Mouse (Mus musculus): Measurements from ENCODE around the gene Slc39a5.
A peak's percentile ranks its signal among the peaks of the same experiment; 100 is the strongest.

Slc39a5 gene

DNA sequence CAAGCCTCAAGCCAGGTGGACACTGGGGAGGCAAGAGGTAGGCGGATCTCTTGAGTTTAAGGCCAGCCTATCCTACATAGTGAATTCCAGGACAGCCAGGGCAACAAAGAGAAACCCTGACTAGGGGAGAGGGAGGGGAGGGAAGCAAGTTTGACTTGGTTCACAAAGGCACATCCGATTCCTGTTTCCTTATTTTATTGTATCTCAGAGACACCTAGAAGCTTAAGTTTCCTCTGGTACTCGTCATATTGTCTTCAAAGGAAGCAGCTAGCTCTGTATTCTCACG is 9.5 kb upstream of the Slc39a5 start:
- no peak for DNase-seq (ENCODE audit: extremely low spot score)

DNA sequence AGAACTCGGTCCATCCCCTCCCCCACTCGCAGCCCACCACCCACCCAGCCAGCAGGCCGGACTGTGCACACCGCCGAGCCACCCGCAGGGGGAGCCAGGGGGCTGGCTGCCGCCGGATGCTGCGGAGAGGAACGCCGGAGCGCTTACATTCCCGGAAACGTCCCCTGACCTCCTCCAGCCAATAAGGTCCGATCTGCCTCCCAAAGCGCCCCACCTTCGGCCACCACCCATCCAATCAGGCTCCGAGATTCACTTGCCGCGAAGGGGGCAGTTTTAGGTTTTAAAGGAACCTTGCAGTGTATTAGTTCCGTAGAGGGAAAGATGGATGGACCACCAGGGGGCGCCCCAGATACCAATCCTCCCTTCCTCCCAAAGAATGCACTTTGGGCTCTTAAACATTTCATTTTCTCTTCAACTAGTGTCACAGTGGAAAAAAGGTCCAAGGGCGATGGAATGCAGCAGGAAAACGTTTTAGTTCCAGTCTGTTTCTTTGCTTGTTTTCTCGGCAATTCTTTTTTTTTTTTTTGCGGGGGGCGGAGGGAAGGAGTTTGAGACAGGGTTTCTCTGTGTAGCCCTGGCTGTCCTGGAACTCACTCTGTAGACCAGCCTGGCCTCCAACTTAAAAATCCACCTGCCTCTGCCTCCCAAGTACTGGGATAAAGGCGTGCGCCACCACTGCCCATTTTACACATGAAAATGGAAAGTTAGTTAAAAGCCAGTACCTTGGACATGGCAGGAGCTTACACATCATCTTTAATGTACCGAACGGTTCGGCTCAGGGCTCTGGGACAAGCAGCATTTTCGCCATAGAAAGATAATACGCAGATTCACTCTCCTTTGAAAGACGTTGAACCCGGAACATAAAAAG is 8.9 kb upstream of the Slc39a5 start:
- peak; percentile 97 for DNase-seq (ENCODE audit: extremely low spot score)

DNA sequence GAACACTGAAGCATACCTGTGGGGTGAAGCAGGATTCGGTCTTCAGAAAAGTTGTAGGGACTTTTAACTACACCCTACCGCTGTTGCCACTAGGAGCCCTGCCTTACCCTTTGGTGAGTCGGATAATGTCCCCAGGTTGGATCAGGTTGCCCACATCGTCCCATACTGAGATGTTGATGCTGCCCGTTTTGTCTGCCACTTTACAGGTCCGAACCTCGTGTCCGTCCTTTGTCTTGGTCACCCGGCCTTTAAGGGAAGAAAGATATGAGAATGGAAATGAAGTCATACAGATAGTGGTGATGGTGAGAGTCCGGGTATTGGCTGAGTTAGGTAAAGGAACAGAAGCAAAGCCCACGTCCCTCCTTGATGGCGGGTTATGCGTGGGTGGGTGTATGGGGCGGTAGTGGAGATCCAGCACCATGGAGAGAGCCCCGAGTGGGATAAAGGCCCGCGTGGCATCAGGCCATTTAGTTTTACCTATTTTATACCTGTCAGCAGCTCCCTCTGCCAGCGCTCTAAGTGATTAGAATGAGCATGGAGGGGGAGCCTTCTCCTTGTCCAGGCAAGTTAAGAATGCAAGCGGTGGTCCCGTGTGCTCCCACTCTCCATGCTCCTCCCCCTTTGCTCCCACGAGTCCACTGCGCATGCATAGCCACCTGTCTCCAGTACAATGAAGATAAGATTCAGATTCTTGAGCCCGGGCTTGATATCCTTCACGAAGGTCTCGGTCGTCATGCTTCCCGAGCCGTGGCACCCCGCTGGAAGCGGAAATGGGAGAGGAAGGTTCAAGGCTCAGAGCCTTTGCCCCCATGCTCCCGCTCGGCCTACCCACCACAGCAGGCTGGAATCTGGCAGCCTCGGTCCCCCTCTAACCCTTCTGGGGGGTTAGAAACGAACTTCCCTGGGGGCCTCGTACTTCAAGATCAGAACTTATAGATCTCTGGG is 7.8 kb upstream of the Slc39a5 start:
- DNase-seq (ENCODE audit: extremely low spot score), result no peak

DNA sequence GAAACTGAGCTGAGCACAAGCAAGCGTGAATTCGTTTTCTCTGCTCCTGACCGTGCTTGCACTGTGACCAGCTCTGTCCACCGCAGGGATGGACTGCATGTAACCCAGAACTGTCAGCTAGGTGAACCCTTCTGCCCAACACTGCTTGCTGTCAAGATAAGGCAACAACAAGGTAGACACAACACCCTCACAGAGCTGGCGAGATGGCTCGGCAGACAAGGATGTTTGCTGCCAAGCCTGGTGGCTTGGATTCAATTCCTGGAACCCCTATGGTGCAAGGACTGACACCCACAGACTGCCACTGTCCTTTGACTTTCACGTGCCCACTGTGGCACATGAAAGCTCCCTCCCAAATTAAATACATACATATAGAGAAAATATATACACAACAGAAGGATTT is 2.9 kb upstream of the Slc39a5 start:
- no peak for DNase-seq (ENCODE audit: extremely low spot score)

DNA sequence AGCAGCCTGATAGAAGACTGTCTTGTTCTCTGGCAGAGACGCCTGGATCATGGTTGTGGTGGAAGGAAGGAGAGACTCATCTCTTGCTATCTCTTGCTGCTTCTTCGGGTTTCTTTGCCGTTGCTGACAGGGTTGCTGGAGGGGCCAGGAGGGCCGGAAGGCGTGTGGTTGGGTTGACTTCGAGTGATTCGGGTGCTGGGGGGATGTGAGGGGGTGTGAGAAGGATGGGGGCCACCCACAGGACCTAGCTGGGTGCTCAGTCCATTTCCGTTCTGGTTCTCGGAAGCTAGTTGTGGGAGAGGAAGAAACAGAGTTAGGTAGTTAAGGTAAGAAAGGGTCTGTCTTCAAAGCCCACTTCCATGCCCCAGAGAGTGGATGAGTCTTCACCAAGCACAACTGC is 609 bp upstream of the Slc39a5 start:
- no peak for DNase-seq (ENCODE audit: extremely low spot score)

DNA sequence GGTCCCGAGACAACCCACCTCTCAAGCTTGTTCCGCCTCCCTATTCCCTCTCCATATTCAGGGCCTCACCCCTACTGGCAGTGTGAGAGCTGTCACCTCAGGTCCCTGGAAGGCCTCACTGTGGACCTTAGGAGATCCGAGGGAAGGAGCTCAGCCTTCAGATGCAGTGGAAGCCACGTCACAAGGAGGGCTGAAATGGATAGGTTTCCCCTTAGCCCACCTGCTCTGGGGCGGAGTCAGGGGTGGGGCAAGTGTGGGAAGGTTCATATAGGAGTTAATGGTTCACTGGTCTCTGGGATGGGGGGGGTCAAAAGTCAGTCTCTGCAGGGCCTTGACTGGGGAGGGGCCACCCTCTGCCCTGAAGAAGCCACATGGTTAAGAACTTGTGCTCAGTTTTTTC is 691 bp downstream of the Slc39a5 start:
- DNase-seq (ENCODE audit: extremely low spot score), result no peak

DNA sequence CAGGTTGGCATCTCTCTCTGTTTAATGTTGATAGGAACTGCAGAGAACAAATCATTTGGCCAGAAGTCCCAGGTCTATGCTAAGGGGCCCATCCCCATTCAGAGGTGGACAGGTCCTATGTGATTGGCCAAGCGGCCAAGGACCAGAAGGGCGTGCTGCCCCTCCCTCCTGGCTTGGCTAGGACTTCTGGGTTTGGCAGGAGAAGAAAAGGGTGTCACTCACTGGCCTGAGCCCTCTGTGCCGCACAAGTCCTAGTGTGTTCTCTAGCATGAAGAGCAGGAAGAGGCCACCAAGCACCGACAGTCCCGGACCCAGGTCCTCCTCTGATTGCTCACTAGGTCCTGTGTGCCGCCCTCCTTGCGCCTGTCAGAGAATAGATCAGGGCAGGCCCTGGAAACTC is 3.6 kb downstream of the Slc39a5 start:
- no peak for DNase-seq (ENCODE audit: extremely low spot score)

DNA sequence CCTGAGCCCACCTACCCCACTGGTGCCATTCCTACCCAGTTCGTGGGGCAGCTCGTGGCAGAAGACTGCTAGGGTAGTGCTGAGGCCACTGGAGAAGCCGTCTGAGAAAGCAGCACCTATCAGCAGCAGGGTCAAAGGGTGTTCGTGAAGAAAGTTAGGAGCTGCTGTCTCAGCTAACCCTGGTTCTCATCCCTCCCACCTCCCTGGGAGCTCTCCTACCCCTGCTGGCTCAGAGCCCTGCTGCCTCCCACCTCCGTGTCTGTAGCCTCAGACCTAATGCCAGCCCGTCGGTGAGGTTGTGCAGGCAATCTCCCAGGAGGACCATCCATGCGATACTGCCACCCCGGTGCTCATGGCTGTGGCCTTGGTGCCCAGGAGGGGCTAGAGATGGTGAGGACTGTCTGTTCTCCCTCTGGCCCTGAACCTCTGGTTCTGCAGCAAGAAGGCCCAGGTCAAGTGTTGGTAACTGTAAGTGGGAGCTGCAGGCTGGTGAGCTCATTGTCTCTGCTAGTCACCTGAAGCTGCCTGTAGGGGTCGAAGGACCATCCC is 4.2 kb downstream of the Slc39a5 start:
- DNase-seq (ENCODE audit: extremely low spot score), result no peak

DNA sequence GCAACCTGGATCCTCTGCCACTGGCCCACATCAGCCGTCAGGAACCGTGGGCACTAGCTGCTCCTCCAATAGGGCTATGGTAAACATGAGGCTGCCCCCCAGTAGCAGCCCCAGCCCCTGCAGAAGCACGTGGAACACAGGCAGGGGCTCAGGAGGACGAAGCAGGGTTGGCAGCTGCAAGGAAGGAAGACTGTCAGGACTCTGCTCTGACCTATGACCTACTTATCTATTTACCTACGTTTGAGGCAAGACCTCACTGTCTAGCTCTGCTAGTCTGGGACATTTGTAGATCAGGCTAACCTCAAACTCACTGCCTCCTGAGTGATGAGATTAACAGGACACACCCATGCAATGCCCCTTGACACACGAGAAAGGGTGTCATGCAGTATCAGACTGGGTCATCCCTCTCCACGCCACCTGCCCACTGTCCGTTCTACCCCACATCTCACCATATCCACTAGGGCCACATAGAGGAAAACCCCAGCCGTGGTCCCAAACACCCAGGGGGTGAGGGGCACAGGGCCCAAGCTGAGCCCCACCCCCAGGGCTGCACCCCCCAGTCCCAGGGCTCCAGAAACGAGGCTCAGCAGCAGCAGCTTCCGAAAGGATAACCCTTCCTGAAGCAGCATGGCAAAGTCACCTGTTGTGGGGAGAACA is 4.9 kb downstream of the Slc39a5 start:
- DNase-seq (ENCODE audit: extremely low spot score), result no peak

DNA sequence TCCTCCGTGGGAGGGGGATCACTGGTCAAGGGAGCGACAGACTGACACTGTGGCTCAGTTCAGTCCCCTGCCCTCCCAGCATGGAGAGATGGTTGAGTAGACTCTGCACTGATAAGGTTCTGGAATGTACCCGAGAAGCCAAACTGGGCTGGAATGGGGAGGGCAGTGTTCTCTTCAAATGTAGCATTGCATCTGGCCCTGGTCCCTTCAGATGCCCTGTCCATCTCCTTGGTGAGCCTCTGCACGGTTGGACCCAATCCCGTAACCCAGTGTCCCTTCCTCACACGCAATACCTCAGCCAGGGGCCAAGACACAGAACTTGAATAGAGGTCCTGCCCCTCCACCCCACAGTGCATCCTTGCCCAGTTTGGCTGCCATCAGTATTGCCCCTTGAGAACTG is 9.2 kb downstream of the Slc39a5 start:
- DNase-seq (ENCODE audit: extremely low spot score), result no peak

DNA sequence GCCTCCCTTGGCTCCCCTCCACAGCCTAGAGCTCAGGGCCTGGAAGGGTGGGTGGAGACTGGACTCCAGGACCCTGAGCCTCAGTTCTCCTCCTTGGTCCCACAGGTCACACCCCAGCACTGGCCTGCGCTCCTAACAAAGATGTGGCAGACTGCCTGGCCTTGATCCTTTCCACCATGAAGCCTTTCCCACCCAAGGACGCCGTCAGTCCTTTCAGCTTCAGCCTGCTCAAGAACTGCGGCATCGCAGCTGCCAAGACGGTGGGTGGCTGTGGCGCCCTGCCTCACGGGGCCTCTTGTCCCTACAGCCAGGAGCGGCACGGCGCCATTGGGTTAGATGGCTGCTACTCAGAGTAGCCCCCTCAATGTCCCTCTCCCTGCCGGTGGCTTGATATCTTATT is 10.7 kb downstream of the Slc39a5 start:
- DNase-seq (ENCODE audit: extremely low spot score), result no peak

DNA sequence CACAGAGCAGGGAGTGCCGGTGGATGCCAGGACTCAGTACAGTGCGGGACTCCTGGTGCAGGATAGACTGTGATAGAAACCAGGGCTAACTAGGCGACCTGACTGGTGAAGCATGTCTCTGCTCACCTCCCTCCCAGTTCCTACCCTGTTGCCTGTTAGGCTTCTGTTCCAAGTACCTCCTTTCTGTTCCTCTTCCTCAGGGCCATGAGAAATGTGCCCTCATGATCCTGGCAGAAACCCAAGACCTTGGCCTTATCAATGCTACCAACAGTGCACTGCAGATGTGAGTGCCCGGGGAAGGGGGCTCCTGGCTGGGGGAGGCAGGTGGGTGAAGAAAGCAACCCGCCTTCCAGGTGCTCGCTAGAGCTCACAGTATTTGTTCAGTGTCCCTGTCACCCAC is 11.5 kb downstream of the Slc39a5 start:
- DNase-seq (ENCODE audit: extremely low spot score), result no peak

DNA sequence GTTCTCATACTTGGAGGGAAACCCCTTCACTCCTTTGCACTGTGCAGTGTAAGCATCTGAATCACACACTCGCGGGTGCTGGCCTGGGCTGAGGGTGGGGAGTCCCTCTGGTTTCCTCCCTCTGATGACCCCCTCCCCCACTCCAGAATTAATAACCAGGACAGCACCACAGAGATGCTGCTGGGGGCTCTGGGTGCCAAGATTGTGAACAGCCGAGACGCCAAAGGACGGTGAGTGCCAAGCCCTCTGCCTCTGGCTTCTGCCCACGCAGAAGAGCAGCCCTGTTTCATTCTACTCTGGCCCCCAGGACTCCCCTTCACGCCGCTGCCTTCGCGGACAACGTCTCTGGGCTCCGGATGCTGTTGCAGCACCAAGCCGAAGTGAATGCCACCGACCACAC is 12.1 kb downstream of the Slc39a5 start:
- no peak for DNase-seq (ENCODE audit: extremely low spot score)

DNA sequence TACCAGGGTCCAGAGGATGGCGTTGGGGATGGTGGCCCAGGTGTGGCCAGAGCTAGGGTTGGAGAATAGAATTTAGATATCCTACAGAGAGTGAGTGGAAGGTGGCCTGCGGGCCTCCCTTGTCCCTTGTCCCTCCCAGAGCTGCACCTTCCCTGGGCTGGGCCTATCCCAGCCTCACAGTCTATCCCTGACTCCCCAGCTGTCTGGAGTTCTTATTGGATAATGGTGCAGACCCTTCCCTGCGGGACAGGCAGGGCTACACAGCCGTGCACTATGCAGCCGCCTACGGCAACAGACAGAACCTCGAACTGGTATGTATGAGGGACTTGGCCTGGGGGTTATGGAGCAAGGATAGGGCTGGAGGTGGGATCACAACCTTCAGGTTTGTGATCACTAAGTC is 15.1 kb downstream of the Slc39a5 start:
- DNase-seq (ENCODE audit: extremely low spot score), result no peak

DNA sequence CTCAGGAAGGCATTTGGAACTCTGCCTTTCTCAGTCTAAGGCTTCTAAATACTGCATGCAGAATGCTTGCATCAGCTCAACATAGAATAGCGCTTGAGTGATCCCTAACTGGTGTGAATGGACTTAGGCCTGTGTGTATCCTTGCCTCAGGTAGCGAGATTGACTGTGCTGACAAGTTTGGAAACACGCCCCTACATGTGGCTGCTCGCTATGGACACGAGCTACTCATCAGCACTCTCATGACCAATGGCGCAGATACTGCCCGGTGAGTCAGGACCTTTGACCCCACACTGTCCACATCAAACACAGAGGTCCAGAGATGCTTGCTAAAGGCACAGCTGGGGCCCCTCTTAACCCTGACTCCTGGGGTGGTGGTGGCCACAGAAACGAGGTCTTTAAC is 18.5 kb downstream of the Slc39a5 start:
- DNase-seq (ENCODE audit: extremely low spot score), result no peak

DNA sequence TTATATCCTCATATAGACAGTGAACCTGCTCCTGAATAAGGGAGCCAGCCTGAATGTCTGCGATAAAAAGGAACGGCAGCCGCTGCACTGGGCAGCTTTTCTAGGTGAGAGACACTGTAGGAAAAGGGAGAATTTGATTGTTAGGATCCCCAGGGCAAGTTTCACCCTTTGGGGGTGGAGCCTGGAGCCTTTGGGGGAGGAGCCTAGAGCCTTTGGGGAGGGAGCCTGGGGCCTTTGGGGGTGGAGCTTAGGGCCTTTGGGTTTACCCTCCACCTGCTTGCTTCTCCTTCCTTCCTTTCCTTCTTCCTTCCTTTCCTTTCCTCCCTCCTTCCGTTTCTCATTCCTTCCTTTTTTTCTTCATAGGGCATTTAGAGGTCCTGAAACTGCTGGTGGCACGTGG is 20.5 kb downstream of the Slc39a5 start:
- DNase-seq (ENCODE audit: extremely low spot score), result no peak

DNA sequence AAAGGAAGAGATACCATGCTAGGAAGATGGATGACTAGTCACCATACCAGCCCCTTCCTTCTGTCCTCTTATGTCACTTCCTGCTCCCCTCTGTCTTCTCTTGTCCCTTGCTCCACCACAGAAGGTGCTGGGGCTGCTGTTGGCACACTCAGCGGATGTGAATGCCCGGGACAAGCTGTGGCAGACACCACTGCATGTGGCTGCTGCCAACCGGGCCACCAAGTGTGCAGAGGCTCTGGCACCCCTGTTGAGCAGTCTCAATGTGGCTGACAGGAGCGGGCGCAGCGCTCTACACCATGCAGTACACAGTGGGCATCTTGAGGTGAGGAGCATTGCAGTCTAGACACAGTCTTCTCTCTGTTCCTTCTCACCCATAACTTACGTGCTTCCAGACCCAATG is 21.8 kb downstream of the Slc39a5 start:
- DNase-seq (ENCODE audit: extremely low spot score), result no peak

DNA sequence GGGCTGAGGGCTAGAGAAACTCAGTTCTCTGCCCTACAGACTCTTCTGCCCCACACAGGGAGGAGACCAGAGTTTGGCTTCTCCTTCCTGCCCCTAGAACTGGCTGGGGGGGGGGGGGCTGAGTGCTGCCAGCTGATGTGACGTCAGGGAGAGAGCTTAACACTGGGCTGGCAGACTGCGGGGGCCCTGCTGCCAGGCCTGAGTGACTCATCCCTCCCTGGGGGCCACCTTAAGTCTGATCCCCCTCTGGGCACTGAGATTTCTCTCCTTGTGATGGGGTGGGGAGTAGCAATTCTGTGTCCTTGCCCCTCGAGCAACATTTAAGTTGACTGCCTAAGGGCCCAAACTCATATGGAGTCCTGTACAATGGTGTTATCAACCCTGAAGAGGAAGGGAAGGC is 22.6 kb downstream of the Slc39a5 start:
- no peak for DNase-seq (ENCODE audit: extremely low spot score)

DNA sequence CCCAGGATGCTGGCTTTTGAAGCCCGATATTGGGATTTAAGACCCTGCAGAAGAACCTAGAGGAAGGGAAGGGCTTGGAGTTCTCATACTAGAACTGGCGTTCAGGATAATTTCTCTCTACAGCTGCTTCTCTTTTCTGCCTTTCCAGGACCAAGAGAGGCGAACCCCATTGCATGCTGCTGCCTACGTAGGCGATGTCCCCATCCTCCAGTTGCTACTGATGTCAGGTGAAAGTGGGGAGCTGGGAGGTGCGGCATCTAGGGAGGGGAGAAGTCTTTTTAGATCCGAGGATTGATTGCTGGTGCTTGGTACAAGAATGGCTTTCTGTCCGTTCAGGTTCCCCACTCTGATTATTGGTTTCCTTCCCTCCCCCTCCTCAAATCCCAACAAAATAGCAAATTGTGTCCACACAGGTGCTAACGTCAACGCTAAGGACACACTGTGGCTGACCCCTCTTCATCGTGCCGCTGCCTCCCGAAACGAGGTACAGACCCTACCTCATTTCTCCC is 23.0 kb downstream of the Slc39a5 start:
- no peak for DNase-seq (ENCODE audit: extremely low spot score)

DNA sequence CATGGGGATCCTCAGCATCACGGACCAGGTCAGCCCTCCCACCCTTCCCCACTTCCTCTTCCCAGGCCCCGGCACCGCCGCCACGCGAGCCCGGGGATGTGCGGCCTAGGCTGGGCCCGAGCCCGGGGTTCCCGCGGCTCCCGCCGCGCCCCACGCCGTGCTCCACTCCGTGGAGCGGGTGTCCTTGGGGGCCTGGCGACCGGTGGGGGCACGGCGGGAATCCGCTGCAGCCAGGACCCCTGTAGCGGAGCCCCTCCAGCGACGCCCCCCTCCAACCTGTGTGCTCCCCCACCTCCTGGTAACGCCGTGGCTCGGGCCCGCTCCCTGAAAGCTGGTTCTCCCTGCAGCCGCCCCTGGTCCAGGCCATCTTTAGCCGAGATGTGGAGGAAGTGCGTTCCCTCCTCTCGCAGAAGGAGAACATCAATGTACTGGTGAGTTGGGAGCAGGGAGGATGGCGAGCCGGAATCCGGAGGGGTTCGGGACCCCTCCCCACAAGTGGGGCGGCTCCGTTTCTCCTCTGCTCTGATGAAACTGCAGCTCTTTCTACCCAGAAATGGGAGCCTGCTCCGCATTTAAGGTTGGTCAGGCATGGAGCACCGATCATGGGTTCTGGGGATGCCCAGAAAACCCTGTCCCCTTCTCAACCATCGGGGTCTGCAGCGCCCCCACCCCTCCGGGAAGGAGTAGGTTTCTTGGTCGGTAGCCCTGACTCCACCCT is 23.6 kb downstream of the Slc39a5 start:
- peak; percentile 68 for DNase-seq (ENCODE audit: extremely low spot score)

DNA sequence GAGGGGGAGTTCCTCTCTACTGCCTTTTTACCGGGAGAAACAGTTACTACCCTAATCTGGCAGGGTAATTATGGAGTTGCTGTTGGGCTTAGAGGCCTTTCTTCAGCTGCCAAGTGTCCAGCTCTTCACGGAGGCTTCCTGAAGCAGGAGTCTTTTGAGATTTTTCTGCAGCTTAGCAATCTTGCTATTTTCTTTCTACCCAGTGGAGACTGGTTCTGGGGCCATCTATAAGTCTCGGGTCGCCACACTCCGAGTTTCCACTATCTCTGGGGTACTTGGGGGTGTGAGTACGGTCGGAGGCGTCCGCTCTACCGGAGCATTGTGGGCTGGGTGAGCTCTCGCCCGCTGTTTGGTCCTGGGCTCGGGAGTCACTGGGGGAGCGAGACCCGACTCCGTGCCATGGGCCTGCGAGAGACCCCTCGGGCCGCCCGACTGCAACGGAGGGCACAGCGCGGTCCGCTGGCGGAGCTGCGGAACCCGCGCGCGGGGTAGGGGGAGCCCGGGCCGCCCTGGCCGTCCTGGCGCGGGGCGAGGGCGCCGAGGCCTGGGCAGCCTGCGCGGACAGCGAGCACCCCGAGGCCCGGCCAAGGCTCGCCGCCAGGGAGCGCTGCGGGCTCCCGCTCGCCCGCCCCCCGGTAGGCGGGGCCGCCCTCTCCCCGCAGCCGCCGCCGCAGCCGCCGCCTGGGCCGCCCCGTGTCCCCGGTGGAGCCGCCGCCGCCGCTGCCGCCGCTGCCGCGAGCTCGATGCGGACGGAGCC is 24.4 kb downstream of the Slc39a5 start, which contains the start of gene Ankrd52:
Gene Ankrd52 (plus strand): TSS at position 661 of the 757 bp plus-strand sequence.
- DNase-seq (ENCODE audit: extremely low spot score), result peak; percentile 87

Measured in embryo, embryonic 9.5 days (tissue).